Mouse (Mus musculus) CD8-positive naive resting alpha-beta T cell, adult 2 months (primary cell): ENCODE measurements at regions not wholly inside any gene's neighbourhood (a gene's known extent, or its start where the extent isn't known, plus 50 kb on each side); places are given as distances from the start of the nearest gene placed in this dataset.

ENCODE experiments used
- DNase-seq, 2 experiments: peaks; one replicate each; pipeline ENCODE4 v3.0.0; 2022; ENCODE audit warnings: low read depth in 2 of 2, low spot score in 2 of 2

DNA sequence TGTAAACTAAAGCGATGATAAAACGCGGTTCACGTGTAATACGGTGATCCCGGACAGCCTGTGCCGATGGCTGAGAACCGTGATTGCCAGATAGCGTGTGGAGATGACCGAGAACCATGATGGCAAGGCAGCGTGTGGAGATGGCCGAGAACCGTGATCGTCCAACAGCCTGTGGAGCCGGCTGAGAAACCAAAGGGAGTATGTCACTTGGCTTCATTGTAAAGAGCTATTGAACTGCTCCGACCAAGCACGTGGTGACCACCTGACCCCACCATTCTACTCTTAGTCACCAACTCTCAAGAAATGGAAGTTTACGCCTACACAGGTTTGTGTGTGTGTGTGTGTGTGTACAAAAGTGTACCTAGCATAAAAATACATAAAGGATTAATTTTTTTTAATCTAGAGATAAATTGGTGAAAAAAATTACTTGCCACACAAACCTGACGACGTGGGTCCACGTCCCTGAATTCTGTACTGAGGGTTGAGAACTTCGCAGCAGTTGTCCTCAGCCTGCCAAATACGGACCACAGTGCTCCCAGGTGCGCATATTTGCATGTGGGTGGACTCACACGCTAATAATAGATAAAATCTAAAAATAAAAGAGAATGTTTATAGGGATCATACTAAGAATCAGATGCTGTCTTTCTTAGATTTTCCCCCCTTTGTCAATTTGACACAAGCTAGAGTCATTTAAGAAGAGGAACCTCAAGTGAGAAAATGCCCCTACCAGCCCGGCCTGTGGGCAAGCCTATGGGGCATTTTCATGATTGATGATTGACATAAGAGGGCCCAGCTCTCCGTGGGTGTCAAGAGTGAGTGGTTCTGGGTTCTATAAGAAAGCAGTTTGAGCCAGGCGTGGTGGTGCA lies 56.6 kb upstream of the Mef2a start:
- no peak for DNase-seq

DNA sequence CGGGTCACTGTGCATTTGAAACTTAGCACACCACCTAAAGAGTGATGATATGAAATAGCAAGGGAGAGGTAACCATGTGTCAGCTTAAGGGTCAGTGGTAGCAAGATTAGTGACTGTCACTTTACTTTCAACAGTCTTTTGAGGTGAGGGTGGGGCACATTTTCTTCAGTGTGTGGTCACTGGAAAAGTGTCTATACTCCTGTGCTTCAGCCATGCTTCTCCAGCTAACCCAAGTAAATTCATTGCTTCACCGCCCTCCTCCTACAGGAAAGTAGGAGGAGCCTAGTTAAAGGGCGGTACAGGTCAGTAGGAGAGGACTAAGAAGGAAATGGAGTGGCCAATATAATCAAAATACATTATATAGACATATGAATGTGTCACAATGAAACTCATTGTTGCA lies 55.7 kb upstream of the Mef2a start:
- DNase-seq = no peak

DNA sequence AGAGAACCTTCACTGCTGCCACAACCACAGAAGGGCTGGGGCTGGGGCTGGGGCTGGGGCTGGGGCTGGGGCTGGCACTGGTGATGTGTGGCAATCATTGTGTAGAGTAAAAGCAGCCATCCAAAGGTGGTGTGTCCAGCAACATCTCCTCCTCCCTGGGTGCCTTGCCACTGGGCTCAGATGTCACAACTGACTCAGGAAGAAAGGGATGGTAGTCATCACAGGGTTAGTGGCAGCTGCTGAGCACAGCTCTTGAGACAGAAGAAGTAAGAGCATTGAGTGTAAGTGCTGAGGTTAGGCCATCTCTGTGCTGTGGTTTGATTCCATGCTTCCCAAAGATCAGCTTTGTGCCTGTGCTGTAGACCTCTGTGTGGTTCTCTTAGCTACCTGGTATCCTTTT lies 53.4 kb upstream of the Mef2a start:
- no peak for DNase-seq

DNA sequence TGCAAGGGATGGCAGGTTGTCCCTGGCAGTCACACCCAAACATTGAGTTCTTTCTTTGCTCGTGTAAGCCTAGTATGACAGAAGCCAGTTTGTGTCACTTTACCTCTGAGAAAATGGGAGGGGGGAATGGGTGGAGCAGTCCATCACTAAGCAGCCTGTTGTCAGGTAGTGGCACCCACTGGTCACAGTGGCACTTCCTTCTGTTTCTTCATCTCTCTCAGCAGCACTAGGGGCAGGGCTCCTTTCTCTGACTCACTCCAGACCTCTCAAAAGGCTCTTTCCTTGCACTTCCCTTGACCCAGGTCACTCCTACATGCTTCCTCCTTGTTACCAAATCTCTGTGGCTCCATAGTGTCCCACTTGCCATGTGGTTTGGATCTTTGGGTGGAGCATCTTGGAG lies 52.9 kb upstream of the Mef2a start:
- no peak for DNase-seq

DNA sequence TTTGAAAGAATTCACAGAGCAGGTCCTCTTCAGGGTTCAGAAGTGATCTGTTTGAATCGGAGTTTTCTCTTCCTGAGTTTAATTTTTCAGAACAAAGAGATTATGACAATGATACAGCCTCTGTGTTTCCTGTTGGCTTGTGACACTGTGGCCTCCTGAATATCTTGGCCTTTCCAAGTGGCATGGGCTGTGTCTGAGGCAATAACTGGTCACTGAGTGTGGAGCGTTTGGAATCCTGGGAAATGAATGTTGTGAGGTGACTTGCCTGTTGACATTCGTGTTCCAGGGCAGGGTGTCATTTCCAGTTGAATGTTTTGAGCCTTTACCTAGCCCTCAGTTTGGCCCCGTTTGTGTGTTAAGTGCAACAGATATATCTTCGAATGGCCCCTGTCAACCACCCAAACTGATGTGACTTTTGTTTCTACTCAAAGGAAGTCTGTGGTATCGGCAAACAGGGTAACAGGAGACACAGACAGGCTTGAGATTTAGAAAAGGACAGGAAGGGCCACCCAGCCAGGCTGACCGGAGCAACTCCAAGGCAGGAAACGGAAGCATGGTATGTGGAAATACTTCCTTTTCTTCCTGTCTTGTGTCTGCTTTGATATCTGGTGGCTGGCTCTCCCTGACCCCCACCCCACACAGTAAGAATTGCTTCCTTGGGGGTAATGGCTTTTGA lies 52.3 kb upstream of the Mef2a start:
- DNase-seq = no peak
